Mouse (Mus musculus) forebrain, postnatal 0 days (tissue): ENCODE results near the gene Abca1. TPM values are rescaled to one million over a fixed set of nuclear protein-coding genes. Genes with fewer than 3 reads are reported as not detected.

Experiments
- ATAC-seq: fragments of 200-750 bp; cut with Nextera tagmentation; 2 replicates; pipeline ENCODE4 v1.8.0; 2017; ENCODE audit warnings: mild to moderate bottlenecking, moderate library complexity
- DNase-seq: peaks from one replicate; pipeline ENCODE4 v3.0.0-alpha.2; 2015
- H3K27ac ChIP-seq: fragments of 300-500 bp; sonication (generic); 2 replicates; pipeline ENCODE4 v1.5.1; 2014; ENCODE audit warnings: low read depth, mild to moderate bottlenecking, antibody characterized with exemption, low read length, moderate library complexity, mixed read lengths
- H3K27me3 ChIP-seq: fragments of 300-500 bp; sonication (generic); 2 replicates; pipeline ENCODE4 v1.6.1; 2014; ENCODE audit warnings: mild to moderate bottlenecking, low read length, mixed read lengths; ENCODE audit not compliant: insufficient read depth
- H3K36me3 ChIP-seq: fragments of 300-500 bp; sonication (generic); 2 replicates; pipeline ENCODE4 v1.6.1; 2014; ENCODE audit warnings: mild to moderate bottlenecking, moderate library complexity; ENCODE audit not compliant: insufficient read depth
- H3K4me1 ChIP-seq: fragments of 300-500 bp; sonication (generic); 2 replicates; pipeline ENCODE4 v1.6.1; 2014; ENCODE audit warnings: antibody characterized with exemption; ENCODE audit not compliant: insufficient read depth
- H3K4me2 ChIP-seq: fragments of 300-500 bp; sonication (generic); 2 replicates; pipeline ENCODE4 v1.6.1; 2014; ENCODE audit warnings: low read depth, mild to moderate bottlenecking, moderate library complexity
- H3K4me3 ChIP-seq: fragments of 300-500 bp; sonication (generic); 2 replicates; pipeline ENCODE4 v1.5.1; 2014; ENCODE audit warnings: low read depth, low read length, mixed read lengths
- H3K9ac ChIP-seq: fragments of 300-500 bp; sonication (generic); 2 replicates; pipeline ENCODE4 v1.6.1; 2014; ENCODE audit warnings: mild to moderate bottlenecking
- H3K9me3 ChIP-seq: fragments of 300-500 bp; sonication (generic); 2 replicates; pipeline ENCODE4 v1.6.1; 2016; ENCODE audit warnings: low read length
- CTCF ChIP-seq: sonication (generic); IDR thresholded peaks from 2 replicates; pipeline ENCODE4 v1.5.1; 2016; ENCODE audit warnings: antibody characterized with exemption, control low read depth, low read depth
- WGBS: fragments of 180-500 bp; shearing (Covaris S2); extraction: QIAGEN DNeasy Blood & Tissue Kit; methylation state at CpG from one replicate; pipeline ENCODE4 v1.1.7; 2014; 5-methylcytosine and 5-hydroxymethylcytosine counted together
- polyA plus RNA-seq: library from polyadenylated mRNA; unstranded; fragments of >200 nt; fragmentation: Nextera tagmentation; extraction: Ambion mirVana; gene quantifications from 2 replicates; pipeline ENCODE4 v1.2.1, GENCODE M21; 2015
- total RNA-seq: library from RNA; depleted of rRNA; stranded (reverse); fragments of >200 nt; gene quantifications from 2 replicates; pipeline ENCODE4 v1.2.3, GENCODE M21; 2014

The Abca1 gene
- total and polyA plus RNA-seq, 2 experiments from 2014 or later = 6.3 to 39.2 TPM

DNA sequence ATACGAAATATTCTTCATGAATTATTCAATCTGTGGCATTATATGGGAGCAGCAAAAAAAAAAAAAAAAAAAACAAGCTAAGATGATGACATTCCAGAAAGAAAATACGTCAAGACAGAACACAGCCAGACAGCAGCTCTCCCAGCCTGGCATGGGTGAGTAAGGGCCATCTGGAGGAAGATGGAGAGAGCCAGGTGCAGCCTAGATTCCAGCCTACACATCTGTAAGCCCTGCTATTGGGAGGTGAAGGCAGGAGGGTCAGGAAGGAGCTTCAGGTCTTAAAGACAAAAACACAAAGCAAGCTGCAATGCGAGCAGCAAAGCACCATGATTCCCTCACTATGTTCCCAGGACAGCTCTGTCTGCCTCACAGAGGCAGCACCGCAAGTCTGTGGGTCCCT, 26.9 kb upstream of the Abca1 start:
- H3K4me1 ChIP-seq = no peaks in the 10 kb centered on the region
- H3K9me3 ChIP-seq = no peaks in the 10 kb centered on the region
- no peak overlapping the region for H3K4me3 ChIP-seq
- no peak overlapping the region for H3K4me2 ChIP-seq
- H3K36me3 ChIP-seq = no peaks in the 10 kb centered on the region
- DNase-seq (peak; percentile 8), ATAC-seq (no peak)
- no peak overlapping the region for H3K9ac ChIP-seq
- H3K27ac ChIP-seq = peak overlapping the region; percentile 54
- TF ChIP-seq CTCF = no peak
- H3K27me3 ChIP-seq = no peaks in the 10 kb centered on the region
- 49% methylated on average over 4 of the region's 4 CpGs for WGBS

DNA sequence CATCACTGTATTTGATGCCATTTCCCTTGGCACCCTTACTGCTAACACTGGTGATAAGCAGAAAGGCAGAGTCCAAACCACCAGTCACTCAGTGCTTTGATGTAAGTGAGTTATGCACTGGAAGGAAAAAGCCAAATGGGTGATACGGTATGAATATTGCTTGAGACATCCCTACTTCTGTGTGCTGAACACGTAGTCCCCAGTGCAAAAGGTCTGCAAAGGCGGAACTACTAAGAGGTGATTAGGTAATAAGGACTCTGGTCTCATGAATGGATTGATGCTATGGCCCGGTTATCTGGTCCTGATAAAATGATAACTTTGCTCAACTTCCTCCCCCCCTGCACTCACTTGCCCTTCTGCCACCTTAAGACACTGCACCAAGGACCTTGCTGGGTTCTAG, 26.4 kb upstream of the Abca1 start:
- H3K9ac ChIP-seq = no peak overlapping the region
- no peak for ATAC-seq
- no peak overlapping the region for H3K27ac ChIP-seq
- no peaks in the 10 kb centered on the region for H3K9me3 ChIP-seq
- no peaks in the 10 kb centered on the region for H3K4me1 ChIP-seq
- H3K4me3 ChIP-seq = no peak overlapping the region
- TF ChIP-seq CTCF = no peak
- no peak for DNase-seq
- H3K4me2 ChIP-seq = no peak overlapping the region
- H3K36me3 ChIP-seq = no peaks in the 10 kb centered on the region
- 88% methylated on average over 4 of the region's 4 CpGs for WGBS
- H3K27me3 ChIP-seq = no peaks in the 10 kb centered on the region

DNA sequence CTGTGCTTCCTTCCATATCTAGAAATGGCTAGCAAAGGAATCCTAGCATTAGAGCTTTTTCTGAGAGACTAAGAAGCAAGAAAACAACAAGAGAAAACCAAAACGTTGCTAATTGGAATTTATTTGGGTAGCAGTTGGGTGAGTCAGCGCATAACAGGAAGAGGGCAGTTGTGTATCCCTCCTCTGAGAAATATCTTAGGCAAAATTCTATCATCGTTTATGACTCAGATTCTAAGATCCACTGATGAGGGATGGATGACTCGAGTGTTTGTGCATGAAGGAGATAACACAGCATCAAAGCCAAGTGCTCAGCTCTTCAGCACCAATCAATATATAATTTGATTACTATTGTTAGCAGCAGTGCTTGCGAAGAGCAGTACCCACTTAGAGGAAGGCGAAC, 21.8 kb upstream of the Abca1 start:
- no peaks in the 10 kb centered on the region for H3K36me3 ChIP-seq
- DNase-seq = no peak
- H3K9ac ChIP-seq = no peak overlapping the region
- no peaks in the 10 kb centered on the region for H3K4me1 ChIP-seq
- no peak for ATAC-seq
- no peaks in the 10 kb centered on the region for H3K9me3 ChIP-seq
- H3K4me3 ChIP-seq = no peak overlapping the region
- no peak overlapping the region for H3K4me2 ChIP-seq
- no peaks in the 10 kb centered on the region for H3K27me3 ChIP-seq
- H3K27ac ChIP-seq = no peak overlapping the region
- WGBS = 82% methylated on average over 6 of the region's 6 CpGs
- no peak for TF ChIP-seq CTCF

GRCm38 (mm10) chr4:53179308-53179820, 19.7 kb upstream of the Abca1 start:
- ATAC-seq = no peak

GRCm38 (mm10) chr4:53178489-53178888, 18.8 kb upstream of the Abca1 start:
- 92% methylated on average over 7 of the region's 7 CpGs for WGBS
- no peak for TF ChIP-seq CTCF
- no peak overlapping the region for H3K27ac ChIP-seq
- H3K4me1 ChIP-seq = no peaks in the 10 kb centered on the region
- no peak overlapping the region for H3K4me2 ChIP-seq
- no peak overlapping the region for H3K9ac ChIP-seq
- H3K4me3 ChIP-seq = no peak overlapping the region
- H3K9me3 ChIP-seq = no peaks in the 10 kb centered on the region
- ATAC-seq (no peak), DNase-seq (no peak)
- no peaks in the 10 kb centered on the region for H3K36me3 ChIP-seq
- H3K27me3 ChIP-seq = no peaks in the 10 kb centered on the region

More at GRCm38 (mm10) chr4:53179308-53179820, 19.7 kb upstream of the Abca1 start:
- Histone ChIP-seq H3K4me1 (no peaks in the 10 kb centered on the region), H3K36me3 (no peaks in the 10 kb centered on the region), H3K27me3 (no peaks in the 10 kb centered on the region), H3K4me3 (no peak overlapping the region), H3K9ac (no peak overlapping the region), H3K4me2 (no peak overlapping the region), H3K9me3 (no peaks in the 10 kb centered on the region), H3K27ac (no peak overlapping the region)
- 88% methylated on average over 10 of the region's 10 CpGs for WGBS
- no peak for DNase-seq
- no peak for TF ChIP-seq CTCF

GRCm38 (mm10) chr4:53177696-53178095, 18.0 kb upstream of the Abca1 start:
- H3K27me3 ChIP-seq = no peaks in the 10 kb centered on the region
- no peak for DNase-seq

GRCm38 (mm10) chr4:53174906-53175305, 15.2 kb upstream of the Abca1 start:
- WGBS = 81% methylated on average over 7 of the region's 7 CpGs
- no peak overlapping the region for H3K9ac ChIP-seq
- ATAC-seq = no peak
- no peak for TF ChIP-seq CTCF
- no peak for DNase-seq
- no peaks in the 10 kb centered on the region for H3K36me3 ChIP-seq
- no peaks in the 10 kb centered on the region for H3K9me3 ChIP-seq
- no peaks in the 10 kb centered on the region for H3K4me1 ChIP-seq
- no peak overlapping the region for H3K4me3 ChIP-seq
- no peaks in the 10 kb centered on the region for H3K27me3 ChIP-seq
- H3K27ac ChIP-seq = no peak overlapping the region
- no peak overlapping the region for H3K4me2 ChIP-seq

More at GRCm38 (mm10) chr4:53177696-53178095, 18.0 kb upstream of the Abca1 start:
- no peak overlapping the region for H3K9ac ChIP-seq
- WGBS = 64% methylated on average over 8 of the region's 8 CpGs
- no peaks in the 10 kb centered on the region for H3K4me1 ChIP-seq
- H3K36me3 ChIP-seq = no peaks in the 10 kb centered on the region
- no peak overlapping the region for H3K4me2 ChIP-seq
- H3K4me3 ChIP-seq = no peak overlapping the region
- H3K27ac ChIP-seq = no peak overlapping the region
- no peak for ATAC-seq
- TF ChIP-seq CTCF = no peak
- H3K9me3 ChIP-seq = no peaks in the 10 kb centered on the region
